Mouse (Mus musculus) left cerebral cortex, adult 8-10 months (tissue): Measurements from ENCODE around the gene Pak3. TPM values are rescaled to one million over a fixed set of nuclear protein-coding genes. Genes with fewer than 3 reads are reported as not detected.
"Not testable (repeated sequence)": the region's sequence is repeated elsewhere in the genome, so short reads cannot be mapped to it uniquely, and the experiment has no call there.

Experiments
- DNase-seq, 2 experiments: peaks; one replicate each; pipeline ENCODE4 v3.0.0; 2022; ENCODE audit warnings: low spot score in 2 of 2
- total RNA-seq, 4 experiments: library from RNA; stranded (reverse); gene quantifications; 2 replicates each; pipeline ENCODE4 v1.2.4; 2022

The Pak3 gene
- total RNA-seq = 100 to 1,000 TPM; 118 to 130 (median 126) TPM

- peak; percentile 28 to 41 for DNase-seq
Measured at GRCm38 (mm10) chrX:143518168-143518901, at the start of gene Pak3. Gene Pak3 (plus strand): TSS chrX:143518591.

DNA sequence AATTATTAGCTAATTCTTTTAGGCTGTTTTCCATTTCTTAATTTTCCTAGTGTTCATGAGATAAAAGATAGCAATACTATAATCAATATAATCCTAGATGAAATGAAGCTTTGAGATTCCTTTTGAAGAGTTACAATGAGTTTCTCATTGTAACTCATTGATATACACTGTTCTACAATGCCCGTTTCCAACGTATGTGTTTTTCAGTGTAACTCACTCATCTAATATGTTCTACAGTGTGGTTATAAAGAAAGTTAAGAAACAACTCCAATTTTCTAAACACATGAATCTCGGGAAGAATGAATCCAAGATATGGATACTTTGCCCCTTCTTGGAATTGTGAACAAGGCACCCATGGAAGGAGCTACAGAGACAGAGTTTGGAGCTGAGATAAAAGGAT, 35.5 kb upstream of the Pak3 start:
- DNase-seq = peak; percentile 81 to 99

GRCm38 (mm10) chrX:143501053-143501695, 17.2 kb upstream of the Pak3 start:
- DNase-seq = no peak

- DNase-seq = no peak
Measured at GRCm38 (mm10) chrX:143501776-143502365, 16.5 kb upstream of the Pak3 start.

DNA sequence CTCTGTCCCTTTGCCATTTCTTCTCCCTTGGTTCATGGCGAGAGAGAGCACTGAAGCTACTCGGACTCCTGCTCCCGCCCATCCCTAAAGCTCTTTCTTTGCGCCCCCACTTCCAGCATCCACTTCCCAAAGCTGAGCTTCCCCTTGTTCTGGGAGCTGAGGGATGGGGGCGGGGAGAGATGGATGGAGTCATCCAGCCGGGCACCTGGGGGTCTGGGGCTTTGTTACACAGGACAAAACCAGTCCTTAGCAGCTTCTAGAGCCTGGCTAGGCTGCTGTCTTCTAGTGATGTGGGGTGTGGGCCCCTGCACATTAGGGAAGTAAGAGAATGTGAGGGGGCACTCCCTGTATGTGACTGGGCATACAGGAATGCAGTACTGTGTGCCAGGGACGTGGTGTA, 526 bp downstream of the Pak3 start:
- DNase-seq = peak in 1 of 2 experiments; percentile 13

DNA sequence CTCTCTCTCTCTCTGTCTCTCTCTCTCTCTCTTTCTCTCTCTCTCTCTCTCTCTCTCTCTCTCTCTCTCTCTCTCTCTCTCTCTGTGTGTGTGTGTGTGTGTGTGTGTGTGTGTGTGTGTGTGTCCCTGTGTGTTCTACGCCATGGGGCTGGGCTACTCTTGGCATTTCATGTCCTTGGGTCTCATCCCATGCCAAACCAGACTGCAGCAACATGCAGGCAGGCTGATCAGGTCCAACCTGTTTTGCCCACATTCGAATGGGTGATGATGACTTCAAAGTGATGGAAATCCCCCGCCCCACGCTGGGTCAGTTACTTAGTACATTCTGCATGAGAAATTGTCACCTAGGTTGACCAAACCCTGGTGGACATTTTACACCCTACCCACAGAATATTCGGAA, 1.1 kb downstream of the Pak3 start:
- not testable (repeated sequence) for DNase-seq

GRCm38 (mm10) chrX:143520195-143520594, 1.8 kb downstream of the Pak3 start:
- DNase-seq = no peak

DNA sequence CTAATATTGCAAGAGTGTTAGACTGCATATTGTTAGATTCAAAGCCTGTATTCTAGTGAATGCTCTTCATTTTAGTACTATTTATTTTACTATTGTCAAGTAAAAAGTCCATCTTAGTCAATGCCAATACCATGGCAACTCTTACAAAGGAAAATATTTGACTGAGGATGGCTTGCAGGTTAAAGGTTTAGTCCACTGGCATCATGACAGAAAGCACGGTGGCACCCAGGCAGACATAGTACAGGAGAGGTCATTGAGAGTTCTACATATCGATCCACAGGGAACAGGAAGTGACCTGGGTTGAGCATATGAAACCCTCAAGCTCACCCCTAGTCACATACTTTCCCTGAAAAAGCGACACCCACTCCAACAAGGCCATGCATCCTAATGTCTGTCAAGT, 13.9 kb downstream of the Pak3 start:
- DNase-seq = no peak

DNA sequence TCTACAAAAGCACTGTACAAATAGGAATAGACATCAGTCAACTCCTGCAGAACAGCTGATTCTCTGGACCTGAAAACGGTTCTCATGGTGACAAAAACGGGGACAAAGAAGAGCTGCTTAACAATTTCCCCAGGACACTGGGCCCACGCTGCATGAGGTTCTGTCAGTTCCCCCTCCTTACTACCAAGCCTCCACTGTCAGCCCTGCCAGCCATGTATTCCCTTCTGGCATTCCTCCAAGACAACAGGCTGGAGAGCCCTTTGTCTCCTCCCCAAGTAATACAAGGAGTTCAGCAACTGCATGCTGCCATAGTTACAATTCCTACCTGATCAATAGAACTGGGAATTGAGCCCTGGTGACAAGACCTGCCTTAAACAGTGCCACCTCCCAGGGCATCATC, 15.2 kb downstream of the Pak3 start:
- no peak for DNase-seq

GRCm38 (mm10) chrX:143542756-143543155, 24.4 kb downstream of the Pak3 start:
- no peak for DNase-seq

- peak in 1 of 2 experiments; percentile 22 for DNase-seq
Measured at GRCm38 (mm10) chrX:143543186-143543793, 24.9 kb downstream of the Pak3 start.

DNA sequence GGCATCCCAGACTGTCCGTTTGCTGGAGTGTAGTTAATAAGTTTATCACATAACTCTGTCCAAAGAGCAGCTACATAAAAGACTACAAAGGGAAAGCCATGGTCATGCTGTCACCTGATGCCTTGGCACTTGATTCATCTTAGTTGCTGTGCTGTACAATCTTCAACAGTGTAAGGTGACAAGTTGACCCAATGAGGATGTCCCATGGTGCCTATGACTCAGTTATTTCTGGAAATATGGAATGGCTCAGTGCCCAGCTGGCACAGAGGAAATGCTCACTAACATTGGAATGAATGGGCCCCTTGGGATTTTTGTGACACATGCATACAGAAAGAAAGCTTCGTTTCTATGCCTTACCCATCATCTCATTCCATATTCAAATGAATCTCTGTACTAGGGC, 55.3 kb downstream of the Pak3 start:
- no peak for DNase-seq

DNA sequence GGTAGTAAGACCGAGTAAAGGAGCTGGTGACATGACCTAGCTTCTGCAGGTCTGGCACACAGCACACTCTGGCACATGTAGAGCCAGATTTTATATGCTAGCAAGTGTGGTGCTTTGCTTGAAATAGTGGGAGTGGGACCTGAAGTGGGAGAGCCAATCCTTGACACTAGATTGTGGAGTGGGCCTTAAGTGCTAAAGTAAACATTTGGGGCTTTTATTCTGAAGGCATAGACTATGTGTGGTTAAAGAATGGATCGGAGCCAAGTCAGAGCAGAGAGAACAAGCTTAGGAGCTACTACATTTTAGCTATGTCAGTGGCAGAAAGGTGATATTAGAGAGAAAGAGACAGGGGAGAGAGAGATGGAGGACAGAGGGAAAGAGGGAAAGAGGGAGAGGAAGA, 61.5 kb downstream of the Pak3 start:
- no peak for DNase-seq

- DNase-seq = no peak
Measured at GRCm38 (mm10) chrX:143580458-143580959, 62.1 kb downstream of the Pak3 start.

DNA sequence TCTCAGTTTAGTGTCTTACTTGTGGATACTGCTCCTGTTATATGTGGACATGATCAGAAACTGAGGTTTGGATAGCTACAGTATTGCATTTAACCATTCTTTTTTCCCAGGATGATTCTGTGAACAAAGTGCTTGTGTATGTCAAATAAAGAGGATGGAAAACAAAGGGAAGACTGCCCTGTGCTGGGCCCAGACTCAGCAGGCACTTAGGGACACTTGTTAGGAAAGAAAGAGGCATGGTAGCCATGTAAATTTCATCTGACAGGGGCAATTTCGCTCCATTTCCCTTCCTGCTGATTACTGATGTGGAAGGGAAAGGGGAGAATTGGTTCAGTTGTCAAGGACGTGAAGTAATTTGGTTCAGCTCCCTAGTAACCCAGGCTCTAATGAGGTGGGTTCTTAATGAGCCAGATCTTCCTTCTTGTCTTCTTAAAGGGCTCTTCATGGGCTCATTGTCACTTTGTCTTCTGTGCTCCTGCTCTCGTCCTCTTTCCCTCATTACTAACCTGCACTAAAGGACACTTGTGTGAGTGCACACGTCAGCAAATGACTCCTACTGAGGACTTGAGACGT, 88.6 kb downstream of the Pak3 start:
- no peak for DNase-seq

- DNase-seq = peak in 1 of 2 experiments; percentile 22
Measured at GRCm38 (mm10) chrX:143618734-143619133, 100.3 kb downstream of the Pak3 start.

GRCm38 (mm10) chrX:143627767-143628166, 109.4 kb downstream of the Pak3 start:
- DNase-seq = no peak

GRCm38 (mm10) chrX:143643936-143644335, 125.5 kb downstream of the Pak3 start:
- DNase-seq = no peak

GRCm38 (mm10) chrX:143644807-143645206, 126.4 kb downstream of the Pak3 start:
- DNase-seq = no peak

DNA sequence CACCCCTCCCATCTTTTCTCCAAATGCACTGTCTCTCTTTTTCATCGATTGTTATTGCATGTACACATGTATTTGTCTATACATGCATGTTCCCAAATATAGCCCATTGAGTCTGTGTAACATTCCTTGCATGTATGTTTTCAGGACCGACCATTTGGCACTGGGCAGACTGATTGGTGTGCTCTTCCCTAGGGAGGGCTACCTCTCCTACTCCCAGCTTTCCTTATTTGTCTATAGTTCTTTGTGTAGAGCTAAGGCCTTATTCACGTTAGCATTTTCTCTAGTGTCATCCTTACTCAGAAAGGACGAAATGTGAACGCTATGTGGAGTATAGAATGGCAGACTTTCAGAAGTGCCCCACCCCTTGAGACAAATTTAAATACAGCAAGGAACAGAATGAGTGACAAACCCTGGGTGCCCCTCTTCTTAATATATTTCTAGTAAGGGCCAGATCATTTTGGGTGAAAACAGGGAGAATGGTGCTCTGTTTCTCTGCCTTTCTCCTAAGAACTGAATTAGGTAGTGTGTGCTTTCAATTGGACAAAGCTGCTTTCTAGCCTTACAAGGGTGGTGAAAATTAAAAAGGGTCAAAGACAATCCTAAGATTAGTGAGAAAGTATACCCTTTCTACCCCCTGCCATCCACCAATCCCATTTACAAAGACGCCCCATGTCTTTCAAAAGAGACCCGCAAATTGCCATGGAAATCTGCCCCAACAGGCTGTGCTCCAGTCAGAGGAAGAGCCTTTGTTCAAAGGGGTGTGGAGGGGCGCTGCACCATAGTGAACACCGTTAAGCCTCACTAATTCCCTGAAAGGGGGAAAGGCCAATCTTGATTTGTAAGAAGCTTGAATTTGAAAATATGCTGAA, 136.2 kb downstream of the Pak3 start:
- DNase-seq = no peak

GRCm38 (mm10) chrX:143655177-143655492, 136.7 kb downstream of the Pak3 start:
- no peak for DNase-seq
